Mouse (Mus musculus) liver, embryonic 13.5 days (tissue): ENCODE measurements at regions not wholly inside any gene's neighbourhood (a gene's known extent, or its start where the extent isn't known, plus 50 kb on each side); places are given as distances from the start of the nearest gene placed in this dataset.
A peak's percentile ranks its signal among the peaks of the same experiment; 100 is the strongest.

Experiments
- ATAC-seq: fragments of 200-750 bp; cut with Nextera tagmentation; 2 replicates; pipeline ENCODE4 v1.8.0; 2017; ENCODE audit warnings: low read depth, mild to moderate bottlenecking, moderate number of reproducible peaks, moderate library complexity
- DNase-seq: peaks from one replicate; pipeline ENCODE4 v3.0.0; 2022
- H3K27ac ChIP-seq: fragments of 300-500 bp; sonication (generic); 2 replicates; pipeline ENCODE4 v1.5.1; 2015; ENCODE audit warnings: moderate library complexity, mild to moderate bottlenecking, inconsistent platforms
- H3K27me3 ChIP-seq: fragments of 300-500 bp; sonication (generic); 2 replicates; pipeline ENCODE4 v1.6.1; 2015; ENCODE audit warnings: mild to moderate bottlenecking, inconsistent platforms
- H3K36me3 ChIP-seq: fragments of 300-500 bp; sonication (generic); 2 replicates; pipeline ENCODE4 v1.6.1; 2015; ENCODE audit warnings: mild to moderate bottlenecking, inconsistent platforms
- H3K4me1 ChIP-seq: fragments of 300-500 bp; sonication (generic); replicated peaks from 2 replicates; pipeline ENCODE4 v1.6.1; 2015; ENCODE audit warnings: inconsistent platforms
- H3K4me2 ChIP-seq: fragments of 300-500 bp; sonication (generic); 2 replicates; pipeline ENCODE4 v1.6.1; 2015; ENCODE audit warnings: inconsistent platforms, mild to moderate bottlenecking, moderate library complexity
- H3K4me3 ChIP-seq: fragments of 300-500 bp; sonication (generic); replicated peaks from 2 replicates; pipeline ENCODE4 v1.5.1; 2015; ENCODE audit warnings: mild to moderate bottlenecking, inconsistent platforms
- H3K9ac ChIP-seq: fragments of 300-500 bp; sonication (generic); 2 replicates; pipeline ENCODE4 v1.6.1; 2015; ENCODE audit warnings: mild to moderate bottlenecking, inconsistent platforms
- H3K9me3 ChIP-seq: fragments of 300-500 bp; sonication (generic); replicated peaks from 2 replicates; pipeline ENCODE4 v1.6.1; 2016; ENCODE audit warnings: inconsistent platforms
- WGBS: fragments of 180-500 bp; shearing (Covaris S2); methylation state at CpG from one replicate; pipeline ENCODE4 v1.1.7; 2015; ENCODE audit not compliant: insufficient replicate concordance; 5-methylcytosine and 5-hydroxymethylcytosine counted together

DNA sequence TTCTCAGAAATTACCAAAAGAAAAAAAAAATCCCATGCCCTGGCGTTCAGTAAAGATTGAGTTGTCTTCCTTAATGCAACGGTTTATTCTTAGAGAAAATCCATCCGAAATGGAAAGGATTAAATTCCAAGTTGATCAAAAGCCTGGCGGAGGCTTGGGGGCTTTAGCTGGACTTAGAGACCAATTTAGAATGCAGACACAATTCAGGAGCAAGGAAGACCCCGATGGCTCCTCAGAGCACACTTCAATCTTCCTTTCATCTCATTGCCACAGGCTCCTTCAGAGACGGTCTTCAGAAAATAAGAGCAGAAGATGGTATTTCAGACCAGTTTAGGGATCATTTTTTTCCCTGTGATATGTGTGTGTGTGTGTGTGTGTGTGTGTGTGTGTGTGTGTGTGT is 171.8 kb downstream of the Ankrd50 start:
- Histone ChIP-seq H3K4me3 (no peak overlapping the region), H3K4me1 (no peaks in the 10 kb centered on the region), H3K27ac (no peak overlapping the region), H3K27me3 (no peaks in the 10 kb centered on the region), H3K9me3 (no peaks in the 10 kb centered on the region), H3K36me3 (no peaks in the 10 kb centered on the region), H3K9ac (no peak overlapping the region), H3K4me2 (no peak overlapping the region)
- ATAC-seq (no peak), DNase-seq (no peak)
- 66% methylated on average over 6 of the region's 6 CpGs for WGBS

GRCm38 (mm10) chr3:38312121-38312520 is 172.5 kb downstream of the Ankrd50 start:
- no peaks in the 10 kb centered on the region for H3K4me1 ChIP-seq
- no peak for ATAC-seq
- no peaks in the 10 kb centered on the region for H3K36me3 ChIP-seq
- no peak for DNase-seq
- no peaks in the 10 kb centered on the region for H3K9me3 ChIP-seq
- H3K4me3 ChIP-seq, result no peak overlapping the region
- no peak overlapping the region for H3K27ac ChIP-seq
- H3K4me2 ChIP-seq, result no peak overlapping the region
- H3K27me3 ChIP-seq, result no peaks in the 10 kb centered on the region
- H3K9ac ChIP-seq, result no peak overlapping the region
- 43% methylated on average over 3 of the region's 3 CpGs for WGBS

DNA sequence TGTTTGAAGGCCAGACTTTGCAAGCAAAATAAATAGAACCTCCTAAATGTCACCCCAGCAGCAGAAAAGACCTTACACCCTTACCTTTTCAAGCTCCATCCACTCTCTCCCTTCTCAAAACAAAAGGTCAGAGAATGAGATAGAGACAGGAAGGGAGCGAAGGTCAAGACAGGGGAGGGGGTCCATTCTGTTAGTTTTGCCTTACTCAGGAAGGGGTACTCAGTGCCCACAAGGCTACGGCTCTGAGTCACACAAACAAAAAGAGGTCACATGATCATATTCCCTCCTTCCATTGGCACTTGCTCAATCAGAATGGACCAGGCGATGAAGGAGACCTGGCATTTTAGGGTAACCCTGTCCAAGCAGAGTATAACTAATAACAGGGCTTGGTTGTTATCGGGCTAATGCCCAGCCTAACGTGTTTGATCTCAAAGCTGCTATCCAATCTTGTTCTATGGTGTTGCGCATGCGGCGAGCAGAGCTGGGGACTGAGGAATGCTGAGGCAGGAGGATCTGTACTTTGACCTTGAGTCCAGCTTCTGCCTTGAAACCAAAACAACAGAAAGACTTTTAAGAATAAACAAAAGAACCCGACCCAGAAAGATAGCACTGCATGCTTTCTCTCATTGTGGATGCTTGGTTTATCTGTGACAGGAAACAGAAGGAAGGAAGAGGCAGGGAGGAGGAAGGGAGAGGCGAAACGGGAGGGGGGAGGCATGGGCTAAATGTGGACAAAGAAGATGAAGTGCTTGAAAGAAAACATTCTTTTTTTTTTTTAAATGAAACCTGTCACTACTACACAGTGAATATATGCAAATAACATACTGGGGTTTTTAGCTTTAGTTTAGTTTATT is 184.5 kb downstream of the Ankrd50 start:
- H3K4me2 ChIP-seq, result no peak overlapping the region
- H3K36me3 ChIP-seq, result no peaks in the 10 kb centered on the region
- no peaks in the 10 kb centered on the region for H3K27me3 ChIP-seq
- WGBS, result 28% methylated on average over 11 of the region's 11 CpGs
- DNase-seq, result no peak
- peaks cover 9% of the 10 kb centered on the region; the same call in 1 of the 2 replicates for H3K4me1 ChIP-seq
- no peaks in the 10 kb centered on the region for H3K9me3 ChIP-seq
- no peak overlapping the region for H3K9ac ChIP-seq
- H3K27ac ChIP-seq, result no peak overlapping the region
- no peak for ATAC-seq
- no peak overlapping the region for H3K4me3 ChIP-seq

- Histone ChIP-seq H3K27me3 (no peaks in the 10 kb centered on the region), H3K36me3 (no peaks in the 10 kb centered on the region), H3K4me1 (peaks cover 9% of the 10 kb centered on the region; the same call in 1 of the 2 replicates), H3K9me3 (no peaks in the 10 kb centered on the region), H3K9ac (no peak overlapping the region), H3K27ac (no peak overlapping the region), H3K4me3 (no peak overlapping the region), H3K4me2 (no peak overlapping the region)
- DNase-seq, result no peak
- WGBS, result 48% methylated on average over 2 of the region's 2 CpGs
- no peak for ATAC-seq
Measured at GRCm38 (mm10) chr3:38299236-38299897, 185.3 kb downstream of the Ankrd50 start.

DNA sequence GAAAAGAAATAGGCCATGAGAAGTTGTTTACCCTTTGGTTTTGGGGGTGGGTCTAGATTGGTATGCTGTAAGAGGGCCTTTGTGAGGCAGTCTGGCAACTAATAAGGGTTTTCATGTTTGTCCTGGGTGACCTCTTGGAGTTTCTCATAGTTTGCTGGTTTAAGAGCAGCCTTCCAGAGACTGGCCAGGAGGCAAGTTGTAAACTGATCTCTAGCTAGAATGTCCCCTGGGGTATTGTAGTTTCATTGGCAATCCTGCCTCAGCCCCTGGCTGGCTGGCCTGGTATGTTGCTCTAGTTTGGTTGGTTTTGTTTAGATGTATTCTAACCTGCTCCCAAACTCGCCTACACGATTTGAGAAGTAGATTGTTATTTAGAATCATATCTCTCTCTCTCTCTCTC is 187.1 kb downstream of the Ankrd50 start:
- WGBS, result 60% methylated on average over 2 of the region's 2 CpGs
- H3K9ac ChIP-seq, result no peak overlapping the region
- no peak overlapping the region for H3K4me3 ChIP-seq
- no peaks in the 10 kb centered on the region for H3K36me3 ChIP-seq
- H3K27ac ChIP-seq, result no peak overlapping the region
- H3K4me1 ChIP-seq, result peaks cover 9% of the 10 kb centered on the region; the same call in 1 of the 2 replicates
- no peak overlapping the region for H3K4me2 ChIP-seq
- no peaks in the 10 kb centered on the region for H3K9me3 ChIP-seq
- ATAC-seq (no peak), DNase-seq (no peak)
- no peaks in the 10 kb centered on the region for H3K27me3 ChIP-seq

DNA sequence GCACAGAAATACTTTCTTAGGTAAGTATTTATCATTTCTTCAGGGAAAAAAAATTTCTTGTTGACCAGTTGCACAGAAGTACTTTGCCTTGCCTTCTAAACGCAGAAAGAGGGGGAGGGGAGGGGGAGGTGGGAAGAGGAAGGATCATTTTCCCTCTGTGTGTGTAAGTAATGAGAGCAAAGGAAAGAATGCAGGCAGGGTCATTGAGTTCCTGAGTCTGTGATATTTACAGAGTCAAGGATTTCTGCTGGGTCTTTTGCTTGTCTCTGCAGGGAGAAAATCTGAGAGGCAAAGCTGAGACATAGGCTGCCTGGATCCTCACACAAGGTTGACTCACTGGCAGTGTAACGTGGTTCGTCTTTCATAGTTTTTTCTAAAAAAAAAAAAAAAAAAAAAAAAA is 195.6 kb downstream of the Ankrd50 start:
- Histone ChIP-seq H3K27me3 (no peaks in the 10 kb centered on the region), H3K9me3 (no peaks in the 10 kb centered on the region), H3K27ac (no peak overlapping the region), H3K36me3 (no peaks in the 10 kb centered on the region), H3K4me1 (no peaks in the 10 kb centered on the region), H3K4me2 (no peak overlapping the region), H3K9ac (no peak overlapping the region), H3K4me3 (no peak overlapping the region)
- DNase-seq (no peak), ATAC-seq (no peak)
- WGBS, result 38% methylated on average over 3 of the region's 3 CpGs

GRCm38 (mm10) chr3:38283687-38284124 is 200.9 kb downstream of the Ankrd50 start:
- Histone ChIP-seq H3K4me1 (no peaks in the 10 kb centered on the region), H3K27ac (no peak overlapping the region), H3K27me3 (no peaks in the 10 kb centered on the region), H3K9ac (no peak overlapping the region), H3K4me3 (no peak overlapping the region), H3K36me3 (no peaks in the 10 kb centered on the region), H3K4me2 (no peak overlapping the region), H3K9me3 (no peaks in the 10 kb centered on the region)
- ATAC-seq (peak; percentile 58), DNase-seq (no peak)
- 8% methylated on average over 11 of the region's 11 CpGs for WGBS

- ATAC-seq (no peak), DNase-seq (no peak)
- Histone ChIP-seq H3K27me3 (no peaks in the 10 kb centered on the region), H3K9me3 (no peaks in the 10 kb centered on the region), H3K4me1 (no peaks in the 10 kb centered on the region), H3K9ac (no peak overlapping the region), H3K4me3 (no peak overlapping the region), H3K36me3 (no peaks in the 10 kb centered on the region), H3K27ac (no peak overlapping the region), H3K4me2 (no peak overlapping the region)
- WGBS, result 64% methylated on average over 4 of the region's 4 CpGs
Measured at GRCm38 (mm10) chr3:38282891-38283290, 201.8 kb downstream of the Ankrd50 start.

DNA sequence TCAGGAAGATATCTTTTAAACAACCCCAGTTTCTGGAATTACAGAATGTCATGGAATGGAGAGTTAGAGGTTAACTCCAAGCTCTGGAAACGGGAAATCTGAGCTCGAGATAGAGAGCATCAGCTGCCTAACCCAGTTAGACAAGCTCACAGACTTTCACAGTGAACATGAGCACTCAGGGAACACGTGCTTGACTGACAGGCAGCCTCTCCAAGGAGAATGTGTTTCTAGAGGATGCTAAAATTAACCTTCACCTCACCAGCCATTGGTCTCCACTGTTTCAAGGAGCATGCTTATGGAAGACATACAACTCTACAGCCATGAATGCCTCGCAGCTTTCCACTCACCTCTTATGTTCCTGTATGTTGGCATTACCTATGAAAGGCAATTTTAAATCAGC is 203.0 kb downstream of the Ankrd50 start:
- H3K4me1 ChIP-seq, result no peaks in the 10 kb centered on the region
- H3K9me3 ChIP-seq, result no peaks in the 10 kb centered on the region
- 38% methylated on average over 4 of the region's 4 CpGs for WGBS
- H3K9ac ChIP-seq, result no peak overlapping the region
- no peak overlapping the region for H3K4me2 ChIP-seq
- no peak overlapping the region for H3K4me3 ChIP-seq
- no peak for ATAC-seq
- no peak for DNase-seq
- H3K27me3 ChIP-seq, result no peaks in the 10 kb centered on the region
- no peak overlapping the region for H3K27ac ChIP-seq
- no peaks in the 10 kb centered on the region for H3K36me3 ChIP-seq

DNA sequence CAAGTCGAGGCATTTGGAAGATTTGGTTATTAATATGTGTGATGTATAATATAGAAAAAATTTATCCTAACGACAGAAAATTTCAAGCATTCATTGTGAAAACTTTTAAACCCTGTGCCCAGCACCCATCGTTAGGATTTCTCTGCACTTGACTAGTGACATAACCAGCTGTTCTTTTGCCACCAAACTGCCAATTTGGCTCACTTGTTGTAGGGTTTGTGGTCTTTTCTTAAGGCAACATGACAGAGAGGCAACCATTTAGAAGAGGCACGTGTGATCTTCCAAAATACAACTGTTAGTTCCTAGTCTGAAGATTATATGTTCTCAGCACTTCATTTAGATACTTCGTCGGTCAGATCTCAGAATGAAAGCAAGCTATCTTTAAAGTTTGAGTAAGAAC is 203.8 kb downstream of the Ankrd50 start:
- Histone ChIP-seq H3K27me3 (no peaks in the 10 kb centered on the region), H3K9ac (no peak overlapping the region), H3K4me1 (no peaks in the 10 kb centered on the region), H3K9me3 (no peaks in the 10 kb centered on the region), H3K4me3 (no peak overlapping the region), H3K27ac (no peak overlapping the region), H3K4me2 (no peak overlapping the region), H3K36me3 (no peaks in the 10 kb centered on the region)
- 64% methylated on average over 6 of the region's 6 CpGs for WGBS
- DNase-seq, result no peak
- no peak for ATAC-seq

- Histone ChIP-seq H3K27me3 (no peaks in the 10 kb centered on the region), H3K9ac (no peak overlapping the region), H3K4me3 (no peak overlapping the region), H3K27ac (no peak overlapping the region), H3K4me1 (no peaks in the 10 kb centered on the region), H3K9me3 (no peaks in the 10 kb centered on the region), H3K36me3 (no peaks in the 10 kb centered on the region), H3K4me2 (no peak overlapping the region)
- no peak for DNase-seq
- ATAC-seq, result no peak
- WGBS, result 56% methylated on average over 3 of the region's 3 CpGs
Measured at GRCm38 (mm10) chr3:38280105-38280504, 204.5 kb downstream of the Ankrd50 start.
